Mouse (Mus musculus) cerebellum, adult 9-11 months (tissue): ENCODE measurements around the gene St13.
"Not testable (repeated sequence)": the region's sequence is repeated elsewhere in the genome, so short reads cannot be mapped to it uniquely, and the experiment has no call there.

Source experiments
- DNase-seq: peaks from one replicate; pipeline ENCODE4 v3.0.0; 2022

St13 gene

DNA sequence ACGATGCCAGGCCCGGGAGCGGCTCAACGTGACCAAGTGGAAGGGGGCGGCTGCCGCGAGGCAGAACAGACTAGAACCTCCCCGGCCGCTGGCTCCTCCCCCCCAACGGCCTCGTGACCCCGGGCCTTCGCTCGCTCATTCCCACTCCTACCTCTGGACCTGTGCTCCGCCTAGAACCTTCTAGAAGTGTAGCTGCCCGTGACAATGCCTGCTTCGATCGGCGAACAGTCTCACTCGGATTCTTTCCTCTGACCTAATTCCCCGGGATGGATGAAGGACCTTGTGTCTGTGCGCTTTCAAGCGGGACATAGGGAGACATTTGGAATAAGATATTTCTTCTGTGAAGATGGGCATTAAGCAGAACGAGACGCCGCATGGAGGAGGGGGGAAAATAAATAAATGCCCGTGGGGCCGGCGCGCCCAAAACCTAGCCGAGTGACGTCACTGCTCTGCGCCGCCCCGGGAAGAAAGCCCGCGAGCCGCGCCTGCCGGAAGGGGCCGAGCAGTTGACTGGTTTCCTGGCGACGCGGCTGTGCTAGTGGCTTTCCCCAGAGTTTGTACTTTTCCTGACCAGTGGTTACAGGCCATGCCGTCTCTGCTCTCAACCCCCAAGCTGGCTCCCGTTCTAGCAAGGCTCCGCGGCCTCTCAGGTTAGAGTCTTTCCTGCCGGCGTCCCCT lies at the start of gene St13, which contains the start of gene Xpnpep3:
Gene St13 (minus strand): TSS at position 440 of the 678 bp plus-strand sequence.
Gene Xpnpep3 (plus strand): TSS at position 501 of the 678 bp plus-strand sequence.
- DNase-seq = peak; percentile 95

- DNase-seq = peak; percentile 57
Measured at GRCm38 (mm10) chr15:81448463-81448862, 48.6 kb upstream of the St13 start.

DNA sequence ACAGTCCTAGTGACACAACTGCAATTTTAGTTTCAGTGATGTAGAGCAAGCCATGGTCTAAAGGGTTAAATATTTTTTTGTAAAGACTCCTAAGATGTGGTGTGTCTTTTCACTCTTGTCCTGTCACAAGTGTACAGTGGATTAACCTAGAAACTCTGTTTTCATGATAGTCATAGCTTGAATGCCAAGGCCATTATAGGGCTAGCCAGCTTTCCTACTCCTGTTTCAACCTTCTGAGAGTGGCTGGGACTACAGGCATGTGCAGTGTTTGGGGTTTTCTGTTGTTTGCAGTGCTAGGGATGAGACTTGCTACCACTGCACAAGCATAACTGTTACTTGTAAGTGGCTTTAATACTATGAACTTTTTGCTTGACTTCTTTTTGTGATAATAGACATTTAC lies 39.4 kb upstream of the St13 start:
- no peak for DNase-seq

- no peak for DNase-seq
Measured at GRCm38 (mm10) chr15:81438345-81438744, 38.5 kb upstream of the St13 start.

DNA sequence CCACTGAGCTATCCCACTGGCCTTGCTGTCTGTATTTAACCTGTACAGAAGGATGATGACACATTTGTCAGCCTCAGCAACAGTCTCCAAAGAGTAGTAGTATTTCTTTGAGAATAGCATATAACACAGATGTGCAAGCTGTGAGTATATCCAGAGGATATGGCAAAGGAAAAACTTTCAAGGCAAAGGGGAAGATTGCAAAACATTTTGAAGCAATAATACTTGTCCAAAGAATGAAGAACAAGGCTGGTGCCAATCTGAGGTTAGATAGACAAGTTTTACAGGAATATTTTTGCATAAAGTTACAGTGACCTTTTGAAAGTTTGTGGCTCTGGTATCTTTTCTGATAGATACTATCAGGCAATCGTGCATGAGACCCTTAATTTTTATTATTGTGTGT lies 31.3 kb upstream of the St13 start:
- no peak for DNase-seq

DNA sequence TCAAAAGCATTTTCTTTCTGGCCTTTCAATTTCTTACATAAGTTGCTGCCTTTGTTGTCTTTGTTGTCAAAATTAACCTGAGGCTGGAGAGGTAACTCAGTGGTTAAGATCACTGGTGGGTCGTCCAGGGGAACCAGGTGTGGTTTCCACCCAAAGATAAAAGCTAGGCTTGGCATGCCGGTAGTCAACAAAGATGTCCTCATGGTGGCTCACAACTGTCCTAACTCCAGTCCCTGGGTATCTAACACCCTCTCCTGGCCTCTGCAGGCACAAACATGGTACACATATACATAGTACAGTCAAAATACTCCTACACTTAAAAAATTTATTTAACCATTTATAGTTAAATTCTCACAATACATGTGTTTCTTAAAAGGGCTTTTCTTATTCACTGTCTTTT lies 28.1 kb upstream of the St13 start:
- DNase-seq = no peak

DNA sequence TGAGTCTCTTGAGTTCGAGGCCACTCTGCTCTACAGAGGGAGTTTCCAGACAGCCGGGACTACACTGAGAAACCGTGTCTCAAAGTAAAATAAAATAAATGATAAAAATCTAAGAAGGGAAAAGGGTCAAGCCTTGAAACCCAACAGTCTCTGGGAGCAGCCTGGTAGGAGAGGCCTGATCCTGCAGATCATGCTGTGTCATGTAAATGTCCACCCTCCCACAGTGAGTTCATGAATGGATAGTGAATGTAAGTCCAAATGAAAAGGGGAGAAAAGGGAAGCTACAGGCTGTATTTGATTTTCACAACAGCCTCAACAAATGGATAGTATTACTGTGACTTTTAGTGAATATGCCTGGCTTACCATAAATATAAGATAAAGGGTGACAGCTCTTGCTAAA lies 25.4 kb upstream of the St13 start:
- no peak for DNase-seq

DNA sequence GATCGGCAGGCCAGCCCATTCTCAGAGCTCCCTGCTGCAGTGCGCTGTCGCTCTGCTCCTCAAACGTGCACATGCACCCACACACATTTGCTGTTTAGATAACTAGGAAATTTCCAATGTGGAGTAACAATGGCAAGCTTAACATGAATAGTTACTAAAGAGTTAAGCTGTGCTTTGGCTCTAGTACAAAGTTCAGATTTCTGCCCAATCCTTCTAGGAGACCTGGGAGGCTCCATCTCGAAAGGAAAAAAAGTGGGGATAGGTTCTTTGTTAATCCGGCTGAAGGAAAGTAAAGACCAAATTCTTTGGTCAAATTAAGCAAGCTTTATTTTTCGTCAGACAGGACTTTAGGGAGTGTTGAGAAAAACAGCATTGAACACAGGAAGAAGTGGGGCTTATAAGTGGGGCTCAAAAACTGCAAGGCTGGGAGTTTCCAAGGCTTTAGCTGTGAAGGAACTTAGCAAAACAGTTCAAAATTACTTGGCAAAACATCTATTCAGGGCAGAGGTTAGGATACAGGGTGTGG lies 22.3 kb upstream of the St13 start:
- DNase-seq = no peak

GRCm38 (mm10) chr15:81421454-81421853 lies 21.6 kb upstream of the St13 start:
- DNase-seq = no peak

DNA sequence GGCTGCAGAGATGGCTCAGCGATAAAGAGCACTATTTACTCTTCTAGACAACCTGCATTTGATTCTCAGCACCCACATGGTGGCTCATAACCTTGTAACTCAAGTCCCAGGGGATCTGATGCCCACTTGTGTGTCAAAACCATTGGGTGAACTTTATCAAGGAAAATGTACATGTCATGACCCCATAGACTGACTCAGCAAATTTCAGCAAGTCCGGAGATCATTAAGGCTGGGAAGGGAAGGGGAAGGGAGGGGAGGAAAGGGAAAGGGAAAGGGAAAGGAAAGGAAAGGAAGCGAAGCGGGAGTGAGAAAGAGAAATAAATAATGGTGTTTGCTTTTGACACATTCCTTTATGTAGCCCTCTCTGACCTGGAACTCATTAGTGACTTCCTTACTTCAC lies 18.2 kb upstream of the St13 start:
- no peak for DNase-seq

- not testable (repeated sequence) for DNase-seq
Measured at GRCm38 (mm10) chr15:81416763-81417310, 17.0 kb upstream of the St13 start.

DNA sequence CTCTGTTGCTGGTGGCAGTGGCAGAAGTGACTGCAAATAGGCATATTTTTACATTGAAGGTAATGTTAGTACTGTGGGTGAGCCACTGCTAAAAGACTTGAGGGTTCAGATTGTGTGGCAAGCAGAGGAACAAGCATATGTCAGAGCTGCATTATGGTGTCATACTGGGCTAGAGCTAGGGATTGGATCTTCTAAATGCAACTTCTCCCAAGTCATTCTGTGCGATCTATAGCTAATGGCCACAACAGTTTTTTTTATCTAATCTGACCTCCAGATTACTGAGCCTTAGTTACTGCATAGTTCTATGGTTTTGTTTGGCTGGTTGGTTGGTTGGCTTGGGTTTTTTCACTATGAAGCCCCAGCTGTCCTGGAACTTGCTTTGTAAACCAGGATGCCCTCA lies 8.3 kb upstream of the St13 start, which contains the start of gene Dnajb7:
Gene Dnajb7 (minus strand): TSS at position 101 of the 400 bp plus-strand sequence.
- no peak for DNase-seq

GRCm38 (mm10) chr15:81405008-81405407 lies 5.1 kb upstream of the St13 start:
- DNase-seq = no peak

GRCm38 (mm10) chr15:81399297-81399637 lies 610 bp downstream of the St13 start:
- no peak for DNase-seq

DNA sequence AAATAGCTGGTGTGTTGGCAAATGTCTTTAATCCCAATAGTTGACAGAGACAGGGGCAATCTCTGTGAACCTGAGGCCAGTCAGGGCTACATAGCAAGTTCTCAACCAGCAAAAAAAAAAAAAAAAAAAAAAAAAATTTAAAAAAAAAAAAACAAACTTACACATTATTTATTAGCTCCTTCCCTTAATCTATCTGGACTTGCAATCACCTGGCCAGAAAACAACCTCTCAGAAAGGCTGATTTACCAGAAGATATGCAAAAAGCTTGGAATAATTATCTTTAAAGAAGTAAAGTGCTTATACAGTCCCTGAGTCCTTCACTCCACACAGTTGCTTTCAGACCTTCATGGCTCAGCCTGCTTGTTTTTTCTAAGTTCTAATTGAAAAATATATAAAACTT lies 1.7 kb downstream of the St13 start:
- no peak for DNase-seq

- DNase-seq = no peak
Measured at GRCm38 (mm10) chr15:81394211-81394915, 5.5 kb downstream of the St13 start.

DNA sequence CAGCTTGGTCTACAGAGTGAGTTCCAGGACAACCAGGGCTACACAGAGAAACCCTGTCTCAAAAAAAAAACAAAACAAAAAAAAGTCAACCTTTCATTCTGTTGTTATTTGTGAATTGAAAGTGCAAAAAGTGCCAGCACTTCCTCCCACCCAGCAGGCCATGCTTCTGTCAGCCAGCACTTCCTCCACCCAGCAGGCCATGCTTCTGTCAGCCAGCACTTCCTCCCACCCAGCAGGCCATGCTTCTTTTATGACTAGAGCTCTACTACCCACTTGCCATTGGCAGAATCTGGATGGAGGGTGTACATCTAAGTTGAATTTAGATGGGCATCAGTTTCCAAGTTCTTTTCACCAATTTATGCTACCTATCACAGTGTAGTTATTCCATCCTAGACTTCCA lies 6.9 kb downstream of the St13 start:
- peak; percentile 31 for DNase-seq

- DNase-seq = no peak
Measured at GRCm38 (mm10) chr15:81386327-81386726, 13.6 kb downstream of the St13 start.

GRCm38 (mm10) chr15:81378845-81379244 lies 21.0 kb downstream of the St13 start:
- DNase-seq = no peak

- DNase-seq = no peak
Measured at GRCm38 (mm10) chr15:81374621-81375020, 25.3 kb downstream of the St13 start.

- DNase-seq = no peak
Measured at GRCm38 (mm10) chr15:81370356-81370755, 29.5 kb downstream of the St13 start.

DNA sequence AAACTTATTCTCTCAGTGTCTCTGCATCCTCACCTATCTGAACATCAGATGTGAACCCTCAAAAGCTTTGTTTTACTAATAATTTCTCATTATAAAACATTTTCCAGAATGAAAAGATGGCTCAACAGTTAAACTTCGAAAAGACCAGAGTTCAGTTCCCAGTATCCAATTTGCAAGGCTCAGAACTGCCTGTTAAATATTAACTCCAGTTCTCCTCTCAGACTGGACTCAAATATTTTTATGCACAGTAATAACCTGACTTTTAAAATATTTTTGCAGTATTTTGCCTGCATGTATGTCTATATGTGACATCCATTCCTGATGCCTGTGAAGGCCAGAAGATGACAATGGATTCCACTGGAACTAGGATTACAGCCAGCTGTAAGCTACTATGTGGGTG lies 31.3 kb downstream of the St13 start:
- DNase-seq = no peak

DNA sequence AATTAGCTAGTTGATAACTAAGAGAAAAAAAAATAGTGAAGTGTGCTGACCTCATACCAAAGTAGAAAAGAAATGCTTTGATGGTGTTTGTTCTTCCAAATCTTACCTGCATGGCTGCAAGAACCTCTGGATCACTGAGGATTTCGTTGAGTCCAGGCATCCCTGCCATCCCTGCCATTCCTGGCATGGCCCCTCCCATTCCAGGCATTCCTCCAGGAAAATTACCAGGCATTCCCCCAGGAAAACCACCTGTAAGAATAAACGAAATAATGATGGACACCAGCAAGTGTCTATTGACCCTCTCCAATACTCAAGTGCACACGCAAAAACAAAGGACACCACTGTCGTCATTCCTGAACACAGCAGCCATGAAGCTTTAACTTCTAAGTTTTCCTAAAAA lies 33.6 kb downstream of the St13 start:
- DNase-seq = no peak

- DNase-seq = no peak
Measured at GRCm38 (mm10) chr15:81365246-81365645, 34.6 kb downstream of the St13 start.
